Mouse (Mus musculus) heart, postnatal 0 days (tissue): ENCODE data around the gene Prkar1b.

Experiments used
- CTCF ChIP-seq: IDR thresholded peaks from 2 replicates; pipeline ENCODE4 v1.5.1; 2016; ENCODE audit warnings: antibody characterized with exemption, control low read depth, low read depth
- EP300 ChIP-seq: IDR thresholded peaks from 2 replicates; pipeline ENCODE4 v1.6.1; 2016; ENCODE audit warnings: antibody characterized with exemption, low read depth

DNA sequence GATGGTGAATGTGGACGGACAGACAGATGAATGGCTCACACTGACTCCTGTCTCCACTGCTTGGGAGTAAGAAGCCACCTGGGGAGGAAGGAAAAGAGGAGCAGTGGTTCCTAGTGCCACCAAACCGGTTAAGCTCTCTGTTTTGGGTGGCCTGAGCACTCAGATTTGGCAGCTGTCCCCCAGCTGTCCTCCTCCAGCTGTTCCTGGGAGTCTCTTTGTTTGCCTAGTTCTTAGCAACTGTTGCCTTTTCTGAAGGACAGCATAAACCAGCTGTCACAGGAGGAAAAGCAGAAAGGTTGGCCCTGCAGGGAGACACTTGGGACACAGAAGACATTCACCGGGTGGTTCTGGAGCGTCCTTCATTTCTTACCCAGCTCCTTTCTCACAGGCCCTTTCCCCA lies 56.3 kb downstream of the Prkar1b start:
- TF ChIP-seq EP300 (no peak), CTCF (no peak)
